Mouse (Mus musculus) ES-CJ7 (cell line): ENCODE measurements at regions not wholly inside any gene's neighbourhood (a gene's known extent, or its start where the extent isn't known, plus 50 kb on each side); places are given as distances from the start of the nearest gene placed in this dataset.

ENCODE experiments used
- DNase-seq: peaks from one replicate; pipeline ENCODE4 v3.0.0; 2011; ENCODE audit warnings: low read depth, low spot score

DNA sequence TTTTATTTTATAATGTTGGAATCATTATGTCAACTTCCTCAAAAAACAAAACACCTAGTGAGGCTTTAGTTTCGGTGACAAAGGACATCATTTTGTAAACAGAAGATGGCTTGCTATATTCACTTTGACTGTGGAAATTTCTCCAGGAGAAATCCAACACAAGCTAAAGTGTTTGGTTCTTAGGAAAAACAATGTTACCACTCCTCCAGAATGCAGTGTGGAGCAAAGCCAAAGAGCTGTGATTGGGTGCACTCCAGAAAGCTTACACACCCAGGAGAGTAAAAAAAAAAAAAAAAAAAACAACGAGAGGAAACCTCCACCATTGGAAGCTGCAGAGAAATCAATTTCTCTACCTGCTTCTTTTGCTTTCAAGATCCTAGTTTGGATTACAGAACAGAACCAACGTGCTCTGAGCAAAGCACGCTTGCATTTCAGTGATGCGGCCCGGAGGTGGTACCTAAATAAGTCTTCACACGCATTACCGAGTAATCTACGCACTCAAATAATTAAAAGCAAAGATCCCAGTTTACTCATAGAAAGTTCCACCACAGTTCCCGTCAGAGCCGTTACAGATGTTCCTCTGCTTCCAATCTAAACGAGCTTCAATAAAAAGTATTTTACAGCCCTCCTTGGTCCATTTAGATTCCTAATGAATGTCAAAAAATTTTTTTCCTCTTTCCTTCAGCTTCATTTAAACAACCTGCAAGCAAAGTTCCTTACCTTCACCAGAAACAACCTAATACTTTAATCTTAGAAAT, 199.5 kb upstream of the Gk2 start:
- DNase-seq = no peak

DNA sequence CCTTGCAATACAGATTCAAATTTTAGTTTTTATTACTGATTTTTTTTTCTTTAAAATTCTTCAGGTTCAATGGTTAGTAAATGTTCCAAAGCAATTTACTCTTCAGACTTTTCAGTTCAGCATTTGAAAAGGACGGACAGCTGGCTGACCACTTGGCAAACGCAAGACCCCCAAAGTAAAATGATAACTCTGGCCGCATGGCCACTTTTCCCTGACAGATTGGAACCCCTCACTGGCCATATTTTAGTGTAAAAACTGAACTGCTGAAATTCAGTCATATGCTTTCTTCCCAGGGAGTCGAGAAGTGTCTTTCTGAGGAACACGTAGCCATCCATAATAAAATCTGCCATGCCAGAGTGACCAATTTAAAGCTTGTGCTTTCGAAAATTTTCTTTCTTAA, 198.4 kb upstream of the Gk2 start:
- DNase-seq = no peak

DNA sequence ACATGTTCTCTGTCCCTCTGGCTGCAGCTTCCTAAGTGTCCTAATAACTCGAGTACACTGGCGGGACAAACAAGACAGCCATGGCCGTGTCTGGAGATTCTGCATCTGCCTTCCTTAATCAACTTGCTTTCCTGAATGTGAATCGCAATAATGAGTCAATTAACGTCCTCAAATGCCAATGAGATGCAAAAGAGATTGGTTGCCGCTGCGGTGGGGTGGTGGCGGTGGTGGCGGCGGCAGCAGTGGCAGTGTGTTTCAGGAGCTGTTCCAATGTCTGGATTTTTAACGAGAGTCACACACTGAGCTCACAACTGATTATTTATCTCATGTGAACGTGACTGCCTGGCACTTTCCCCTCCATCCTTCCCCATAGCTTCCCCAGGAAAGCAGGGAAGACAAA, 197.6 kb upstream of the Gk2 start:
- no peak for DNase-seq

DNA sequence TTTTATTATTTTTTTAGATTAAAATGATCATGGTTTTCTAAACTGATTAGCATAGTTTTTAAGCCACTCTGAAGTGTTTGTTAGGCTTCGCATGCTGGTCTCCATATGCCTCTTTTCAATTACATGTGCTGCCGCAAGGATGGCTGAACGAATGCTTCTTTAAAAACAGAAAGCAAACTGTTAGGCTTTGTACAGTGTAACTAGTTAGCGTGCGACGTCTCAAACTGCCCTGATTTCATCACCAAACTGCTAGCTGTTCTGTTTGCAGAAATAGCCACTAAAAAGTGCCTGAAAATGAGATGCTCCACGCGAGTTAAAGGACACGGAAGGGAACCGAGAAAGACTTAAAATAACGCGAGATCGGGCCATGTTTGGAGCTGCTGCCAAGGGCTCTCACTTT, 185.4 kb upstream of the Gk2 start:
- no peak for DNase-seq

DNA sequence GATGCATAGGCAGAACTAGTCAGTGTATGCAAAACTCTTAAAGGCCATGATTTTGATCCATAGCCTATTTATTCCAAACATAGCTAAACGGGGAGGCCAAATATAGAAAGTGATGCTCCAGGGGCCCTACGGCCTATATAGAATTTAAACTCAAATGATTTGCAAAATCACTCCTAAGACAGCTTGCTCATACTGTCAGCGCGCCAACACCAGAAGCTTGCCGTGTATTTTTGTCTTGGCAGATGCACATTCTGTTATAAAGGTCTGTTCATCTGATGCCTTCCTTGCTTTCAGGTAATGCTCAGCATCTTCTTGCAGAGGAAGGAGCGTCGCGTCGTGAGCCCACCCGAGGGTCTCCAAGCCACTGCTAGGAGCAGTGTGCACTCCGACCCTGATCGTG, 184.8 kb upstream of the Gk2 start:
- DNase-seq = no peak

DNA sequence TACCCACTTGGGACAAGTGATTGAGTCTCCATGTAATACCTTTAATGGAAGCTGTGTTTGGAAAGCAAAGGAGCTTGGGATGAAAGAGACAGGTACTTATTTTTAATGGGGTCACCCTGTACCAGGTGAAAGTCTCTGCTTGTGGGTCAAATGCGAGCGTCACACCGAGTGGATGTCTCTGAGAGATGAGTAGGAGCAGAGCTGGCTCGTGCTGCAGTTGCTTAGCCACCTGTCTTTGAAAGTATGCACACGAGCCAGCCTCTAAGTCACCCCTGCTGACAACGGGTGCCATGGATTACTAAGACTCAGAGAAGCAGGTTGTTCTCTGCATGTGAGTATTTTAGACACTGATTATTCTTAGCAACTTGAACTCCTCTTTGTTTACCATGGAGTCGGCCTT, 179.5 kb upstream of the Gk2 start:
- no peak for DNase-seq

DNA sequence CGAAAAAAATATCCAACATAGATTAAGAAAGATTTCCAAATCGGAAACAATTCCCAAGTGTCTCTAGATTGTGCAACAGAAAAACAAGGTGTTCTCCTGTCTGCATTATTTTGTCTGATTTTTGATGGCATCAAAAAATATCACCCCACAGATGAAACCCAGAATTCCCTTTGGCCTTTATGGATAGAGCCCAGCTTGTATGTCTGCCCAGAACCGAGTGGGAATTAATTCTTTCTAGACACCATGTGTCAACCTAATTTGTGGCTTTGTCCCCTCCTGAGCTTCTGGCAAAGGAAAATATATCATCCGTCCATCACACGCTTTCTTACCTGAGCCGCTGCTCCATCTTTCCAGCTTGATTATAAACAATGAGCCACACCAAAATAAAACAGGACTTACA, 176.9 kb upstream of the Gk2 start:
- DNase-seq = no peak

DNA sequence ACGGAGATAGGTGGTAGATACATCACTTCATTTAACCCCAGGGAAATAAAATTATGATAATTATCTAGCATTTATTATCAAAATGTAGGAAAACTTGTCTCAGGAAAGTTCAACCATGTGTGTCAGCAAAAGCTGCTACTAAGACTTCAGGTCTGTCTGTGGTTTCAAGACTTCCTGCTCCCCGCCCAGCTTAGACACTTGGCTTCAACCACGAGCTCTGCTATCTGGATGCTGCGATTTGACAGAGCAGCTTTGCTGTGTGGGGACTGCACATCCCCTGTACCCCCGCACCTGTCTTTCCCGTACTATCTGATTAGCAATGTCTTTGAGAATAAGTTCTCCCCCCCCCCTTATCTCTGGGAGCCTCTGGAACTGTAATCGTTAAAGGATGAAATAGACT, 176.0 kb upstream of the Gk2 start:
- no peak for DNase-seq

DNA sequence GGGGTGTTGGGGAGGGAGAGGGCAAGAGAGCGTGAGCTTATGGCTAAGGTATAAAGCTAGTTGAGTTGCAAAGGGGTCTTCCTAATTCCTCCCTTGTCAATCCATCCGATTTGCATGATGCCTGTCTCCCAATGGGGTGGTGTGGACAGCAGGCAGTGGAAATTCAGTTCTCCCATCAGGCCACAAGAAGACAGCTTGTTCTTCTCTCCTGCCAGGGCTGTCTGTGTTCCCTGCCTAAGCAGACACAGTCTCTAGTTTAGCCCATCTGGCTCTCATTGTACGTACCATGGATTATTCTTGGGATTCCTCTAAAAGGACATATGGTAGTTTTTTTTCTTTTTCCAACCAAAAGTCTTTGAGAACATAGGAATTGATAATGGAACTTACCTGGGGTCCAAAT, 168.4 kb upstream of the Gk2 start:
- no peak for DNase-seq

DNA sequence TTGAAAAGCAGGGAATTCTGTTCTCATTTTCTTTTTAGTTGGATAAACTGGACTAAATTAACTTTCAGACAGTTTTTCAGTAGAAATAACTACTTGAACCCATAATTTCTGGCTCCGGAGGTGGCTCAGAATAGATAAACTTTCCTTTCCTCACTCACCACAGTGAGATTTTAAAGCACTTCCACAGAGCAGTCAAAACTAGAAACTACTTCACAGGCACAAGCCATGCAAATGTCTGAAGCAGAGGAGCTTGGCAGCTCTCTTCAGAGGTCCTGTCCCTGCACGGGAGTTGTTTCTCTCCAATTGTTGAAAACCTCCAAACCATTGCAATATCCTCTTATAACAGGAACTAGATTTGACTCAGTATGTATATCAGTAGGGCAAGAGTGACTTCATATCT, 163.1 kb upstream of the Gk2 start:
- DNase-seq = no peak

DNA sequence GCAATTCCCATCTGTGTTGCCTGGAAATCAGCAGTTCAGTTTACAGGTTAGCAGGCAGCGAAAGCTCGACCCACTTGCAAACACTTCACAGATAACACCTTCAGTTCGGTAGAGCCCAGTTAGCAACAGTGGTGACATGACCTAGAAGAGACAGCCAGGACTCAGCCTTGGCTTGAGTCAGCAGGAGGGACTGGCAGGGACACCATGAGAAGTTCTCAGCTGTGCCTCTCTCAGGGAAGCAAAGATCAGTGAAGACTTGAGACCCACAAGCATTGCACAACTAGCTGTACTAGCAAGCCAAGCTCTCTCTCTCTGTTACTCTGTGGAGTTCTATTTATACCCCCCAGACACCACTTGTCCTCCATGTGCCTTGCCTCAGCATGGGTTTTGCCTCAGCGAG, 161.6 kb upstream of the Gk2 start:
- no peak for DNase-seq

DNA sequence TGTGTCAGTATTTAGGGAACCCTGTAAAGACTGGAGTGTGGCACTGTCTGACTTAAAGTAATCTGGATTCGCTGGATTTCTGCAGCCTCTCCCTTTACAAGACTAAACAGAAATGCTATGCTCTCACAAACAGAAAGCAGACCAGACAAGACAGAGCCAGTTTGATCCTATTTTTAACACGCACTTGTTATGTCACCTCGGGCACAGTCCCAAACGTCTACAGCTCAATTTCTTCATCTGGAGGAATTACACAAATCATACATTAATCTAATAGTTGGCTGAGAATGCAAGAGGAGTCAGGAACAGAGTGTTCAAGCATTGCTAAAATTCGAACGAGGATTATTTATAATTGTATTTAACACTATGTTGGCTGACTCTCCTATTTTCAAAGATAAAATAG, 145.4 kb upstream of the Gk2 start:
- DNase-seq = no peak

DNA sequence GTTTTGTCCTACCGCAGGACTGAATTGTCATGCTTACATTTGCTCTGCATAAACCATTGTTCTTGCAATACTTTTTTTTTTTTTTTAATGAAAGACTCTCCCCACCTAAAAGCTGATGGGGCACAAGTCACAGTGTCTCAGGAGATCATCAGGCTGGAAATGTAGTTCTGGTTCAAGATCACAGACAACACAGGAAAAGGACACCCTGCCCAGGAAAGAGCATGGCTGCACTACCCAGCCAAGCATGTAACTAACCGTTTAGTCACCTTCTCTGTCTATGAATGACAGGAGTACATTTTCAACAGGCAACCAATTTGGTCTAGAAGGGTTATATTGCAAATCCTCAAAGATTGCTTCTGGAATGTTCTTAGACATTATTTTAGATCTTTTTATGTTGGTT, 144.6 kb upstream of the Gk2 start:
- DNase-seq = no peak

DNA sequence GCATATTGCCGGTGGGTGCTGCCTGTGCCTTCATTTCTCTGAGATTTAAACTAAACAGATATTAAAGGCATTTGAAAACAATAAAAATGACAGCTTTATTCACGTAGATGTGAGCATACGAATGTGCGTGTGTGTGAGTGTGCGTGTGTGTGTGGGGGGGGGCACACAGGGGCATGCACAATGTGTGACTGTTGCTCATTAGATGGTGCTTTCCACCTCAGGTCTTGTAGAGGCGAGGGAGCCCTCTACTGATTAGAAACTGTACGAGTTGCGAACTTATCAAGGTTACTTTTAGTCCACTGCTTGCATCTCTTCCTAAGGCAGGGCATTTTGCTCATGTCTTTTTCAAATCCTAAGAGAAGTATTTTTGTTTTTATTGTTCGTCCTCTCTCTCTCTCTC, 141.9 kb upstream of the Gk2 start:
- DNase-seq = no peak

DNA sequence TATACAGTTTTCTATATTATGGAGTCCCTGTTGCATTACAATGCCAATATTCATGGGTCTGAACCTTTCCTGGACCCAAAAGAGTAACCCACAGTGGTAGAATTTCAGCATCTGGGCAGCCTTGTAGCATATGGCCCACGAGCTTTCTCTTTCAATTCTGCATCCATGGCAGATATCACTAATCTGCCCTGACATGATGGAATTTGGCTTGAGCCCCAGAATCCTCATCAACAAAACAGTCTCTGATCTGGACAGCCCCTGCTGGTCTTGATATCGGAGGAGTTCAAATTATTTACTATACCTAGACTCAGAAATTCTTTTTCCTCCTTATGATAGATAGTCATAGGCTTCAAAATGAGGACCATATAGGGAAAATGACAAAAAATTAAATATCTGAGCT, 139.1 kb upstream of the Gk2 start:
- DNase-seq = no peak

DNA sequence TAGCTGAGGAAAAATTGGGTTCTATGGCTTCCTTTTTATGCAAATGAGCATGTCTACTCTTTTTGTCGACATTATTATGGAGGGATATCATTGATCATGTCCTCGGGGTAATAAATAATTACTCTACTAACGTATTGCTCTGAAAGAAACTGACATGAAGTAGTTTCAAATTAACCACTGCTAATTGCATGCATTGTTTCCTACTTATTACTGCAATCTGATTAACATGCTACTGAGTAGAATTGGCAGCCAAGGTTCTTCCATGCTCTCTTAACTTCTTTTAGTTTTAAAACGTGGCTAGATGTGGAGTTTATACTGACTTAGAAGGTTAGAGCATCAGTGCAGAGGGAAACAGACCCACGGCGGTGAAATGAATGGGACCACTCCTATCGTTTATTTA, 137.3 kb upstream of the Gk2 start:
- DNase-seq = no peak

DNA sequence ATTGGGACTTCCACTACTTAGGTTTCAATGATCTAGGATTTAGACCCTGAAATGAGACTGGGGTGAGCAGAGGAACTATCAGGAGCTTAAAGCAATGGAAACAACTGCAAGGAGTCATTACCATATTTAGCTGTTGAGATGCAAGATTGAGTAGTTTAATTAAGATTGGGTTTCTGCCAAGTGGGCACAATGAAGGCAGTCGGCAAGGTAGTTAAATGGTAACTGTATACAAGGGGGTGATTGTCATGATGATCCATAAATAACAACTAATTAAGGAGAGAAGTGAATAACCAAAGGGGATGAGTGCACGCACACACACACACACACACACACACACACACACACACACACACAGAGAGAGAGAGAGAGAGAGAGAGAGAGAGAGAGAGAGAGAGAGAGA, 125.7 kb upstream of the Gk2 start:
- no peak for DNase-seq

DNA sequence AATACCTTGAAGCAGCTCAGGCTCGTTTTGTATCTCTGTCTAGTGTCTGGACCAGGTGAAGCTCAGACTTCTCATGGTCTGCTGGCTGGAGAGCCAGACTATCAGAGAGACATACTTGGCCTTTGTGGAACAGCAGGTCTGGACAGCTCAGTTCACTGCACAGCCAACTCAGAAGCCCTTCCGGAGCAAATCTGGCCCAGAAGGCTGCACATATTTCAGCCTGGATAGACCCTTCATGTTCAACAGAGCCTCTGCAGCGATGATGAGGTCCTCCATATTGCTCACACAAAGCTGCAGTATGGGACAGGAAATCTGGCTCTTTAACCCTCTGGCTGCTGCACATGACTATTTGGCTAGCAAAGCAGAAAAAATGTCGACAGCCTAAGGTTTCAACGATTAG, 108.7 kb upstream of the Gk2 start:
- no peak for DNase-seq

DNA sequence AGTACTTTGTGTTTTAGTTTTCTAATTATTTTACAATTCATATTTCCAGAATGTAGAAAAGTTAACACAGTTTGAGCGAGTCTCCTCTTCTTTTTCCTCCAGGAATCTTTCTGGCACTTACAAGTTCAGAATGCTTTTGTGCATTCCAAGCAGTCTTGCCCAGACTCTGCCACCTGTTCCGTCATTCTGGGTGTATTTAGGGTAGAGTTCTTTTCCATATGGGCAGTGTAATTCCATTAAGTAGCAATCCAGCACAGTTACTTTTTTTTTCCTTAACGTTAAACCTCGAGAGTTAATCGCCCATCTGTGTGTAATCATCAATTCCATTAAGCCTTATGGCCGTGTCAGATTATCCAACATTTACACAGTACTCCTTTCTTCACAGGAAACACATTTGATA, 106.9 kb upstream of the Gk2 start:
- no peak for DNase-seq

DNA sequence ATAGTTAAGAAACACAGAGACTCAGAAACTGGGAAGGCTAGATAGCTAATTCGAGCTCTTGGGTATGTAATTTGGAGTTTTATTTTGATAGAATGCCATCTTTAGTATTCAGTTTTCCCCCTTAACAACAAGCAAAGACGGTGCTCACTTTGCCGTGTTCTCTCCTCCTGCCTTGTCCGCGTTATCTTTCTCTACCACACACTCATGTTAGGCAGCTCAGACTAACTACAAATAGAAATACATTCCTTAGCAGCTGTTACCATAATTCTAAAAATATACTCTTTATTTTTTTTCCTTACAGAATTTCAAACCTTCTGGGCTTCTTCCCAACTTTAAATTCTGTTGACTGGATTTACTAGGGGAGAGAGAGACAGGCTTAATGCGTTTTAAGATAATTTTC, 97.5 kb upstream of the Gk2 start:
- no peak for DNase-seq

DNA sequence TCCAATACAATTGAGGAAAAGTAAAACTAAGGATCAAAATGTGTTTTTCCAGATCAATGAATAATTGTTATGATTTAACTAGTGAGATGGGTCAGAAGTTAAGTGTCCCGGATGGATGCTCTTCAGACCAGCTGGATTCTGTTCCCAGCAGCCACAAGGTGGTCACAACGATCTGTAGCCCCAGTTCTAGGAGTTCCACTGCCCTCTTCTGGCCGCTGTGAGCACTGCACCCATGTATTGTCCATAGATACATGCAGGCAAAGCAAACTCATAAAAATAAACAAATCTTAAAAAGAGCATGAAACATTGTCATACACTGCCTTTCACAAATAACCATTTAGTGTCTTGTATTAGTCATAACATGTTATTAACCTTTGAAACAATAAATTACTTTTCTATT, 96.3 kb upstream of the Gk2 start:
- peak; percentile 72 for DNase-seq

DNA sequence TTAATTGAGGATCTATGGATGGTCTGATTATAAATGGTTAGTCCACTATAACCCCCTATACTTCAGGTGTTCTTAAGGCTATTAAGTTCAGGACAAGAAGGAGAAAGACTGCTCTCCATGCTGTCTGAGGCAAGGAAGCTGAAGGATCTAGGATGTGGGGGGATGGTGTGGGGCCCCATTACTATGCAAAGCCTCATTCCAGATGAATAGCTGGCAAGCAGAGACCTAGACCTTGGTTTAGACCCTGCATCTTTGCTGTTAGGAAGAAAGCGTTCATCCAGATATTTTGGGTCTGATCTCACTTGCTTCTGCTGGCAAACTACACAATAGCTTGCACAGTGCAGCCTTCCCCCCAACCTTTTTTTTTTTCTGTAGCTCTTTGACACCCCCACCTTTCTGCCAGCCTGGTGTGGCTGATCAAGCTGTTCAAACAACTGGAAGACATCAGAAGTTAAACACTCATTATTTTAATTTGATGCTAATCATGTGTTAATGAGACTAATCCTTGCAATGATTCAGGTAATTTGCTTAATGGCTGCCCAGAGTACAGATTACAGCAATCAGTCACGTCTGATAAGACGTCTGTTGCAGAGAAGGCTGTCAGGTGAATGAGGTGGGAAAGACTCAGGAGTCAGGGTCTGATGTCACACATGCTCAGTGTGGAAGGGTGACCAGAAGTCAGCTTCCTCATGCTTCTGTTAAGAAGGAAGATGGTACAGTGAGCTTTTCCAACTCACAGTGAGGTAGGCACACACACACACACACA, 80.9 kb upstream of the Gk2 start:
- DNase-seq = no peak

DNA sequence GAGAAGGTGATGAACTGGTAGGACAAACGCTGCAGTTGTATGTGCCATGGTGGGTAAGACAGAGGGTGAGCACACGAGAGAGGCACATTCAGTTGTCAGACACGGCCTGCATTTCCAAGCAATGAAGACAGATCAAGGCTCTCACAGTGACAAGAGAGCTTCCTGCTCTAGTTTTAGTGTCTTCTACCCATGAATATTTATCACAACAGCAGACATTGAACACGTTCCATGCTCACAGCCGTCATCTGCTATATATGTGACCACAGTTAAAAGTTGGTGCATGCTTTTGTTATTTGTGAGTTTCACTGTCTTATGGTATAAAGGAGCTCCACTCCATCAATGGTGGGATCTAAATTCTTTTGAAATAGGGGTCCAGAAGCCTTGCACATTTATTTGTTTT, 76.9 kb upstream of the Gk2 start:
- no peak for DNase-seq

DNA sequence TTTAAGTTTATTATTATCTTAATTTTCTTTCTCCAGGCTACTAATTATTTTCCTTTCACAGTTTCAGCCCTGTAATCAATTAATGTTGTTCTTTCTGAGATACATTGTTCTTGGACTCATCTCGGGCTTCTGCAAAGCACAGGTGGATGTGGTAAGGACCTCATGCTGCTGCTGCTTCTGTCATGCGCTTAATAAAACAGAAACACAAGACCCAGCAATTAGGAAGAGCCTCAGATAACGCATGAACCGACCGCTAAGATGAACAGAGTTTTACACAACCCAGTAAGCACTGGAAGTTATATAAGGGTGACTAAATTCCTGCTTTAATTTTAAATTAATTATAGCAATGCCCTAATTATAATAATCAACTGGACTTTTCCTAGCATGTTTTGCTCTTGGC, 70.7 kb upstream of the Gk2 start:
- DNase-seq = no peak
